Mouse (Mus musculus): Measurements from ENCODE around the gene Tgfbr3. TPM values are rescaled to one million over a fixed set of nuclear protein-coding genes. Genes with fewer than 3 reads are reported as not detected.

The Tgfbr3 gene
- total RNA-seq (2021), result 10 to 100 TPM; 13.3 to 16.3 TPM

- peak; percentile 68 to 69 for DNase-seq (ENCODE audit: extremely low spot score in 1 of 2, low spot score in 1 of 2)
Measured at GRCm38 (mm10) chr5:107289234-107289764, at the start of gene Tgfbr3. Gene Tgfbr3 (minus strand): TSS chr5:107289629.

DNA sequence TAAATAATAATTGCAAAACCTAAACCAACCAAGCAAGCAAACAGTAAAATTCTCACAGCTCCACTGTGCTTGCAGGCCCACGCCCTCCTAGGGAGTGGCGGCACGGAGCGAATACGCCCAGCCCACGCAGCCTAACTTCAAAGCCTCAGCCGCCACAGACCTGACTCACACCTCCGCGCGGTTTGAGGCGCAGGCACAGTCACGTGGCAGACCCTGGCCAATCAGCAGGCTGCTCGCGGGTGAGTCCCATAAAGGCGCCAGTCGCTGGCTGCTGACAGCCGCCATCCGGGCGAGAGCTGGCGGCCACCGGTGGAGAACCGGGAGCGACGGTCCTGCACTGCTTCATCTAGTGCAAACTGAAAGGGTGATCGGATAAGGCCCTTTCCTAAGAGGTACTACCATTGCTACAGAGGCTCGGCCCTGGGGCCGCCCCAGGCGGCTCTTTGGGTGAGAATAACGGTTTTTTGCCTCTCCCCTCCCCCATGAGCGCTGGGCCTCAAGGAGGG lies 41.5 kb upstream of the Tgfbr3 start, which contains the start of gene Brdt:
TSS of gene Brdt (plus strand) at position 244 of the 506 bp plus-strand sequence.
- no peak for DNase-seq (ENCODE audit: extremely low spot score in 1 of 2, low spot score in 1 of 2)

- peak in 1 of 2 experiments; percentile 33 for DNase-seq (ENCODE audit: extremely low spot score in 1 of 2, low spot score in 1 of 2)
Measured at GRCm38 (mm10) chr5:107320703-107321102, 31.3 kb upstream of the Tgfbr3 start.

DNA sequence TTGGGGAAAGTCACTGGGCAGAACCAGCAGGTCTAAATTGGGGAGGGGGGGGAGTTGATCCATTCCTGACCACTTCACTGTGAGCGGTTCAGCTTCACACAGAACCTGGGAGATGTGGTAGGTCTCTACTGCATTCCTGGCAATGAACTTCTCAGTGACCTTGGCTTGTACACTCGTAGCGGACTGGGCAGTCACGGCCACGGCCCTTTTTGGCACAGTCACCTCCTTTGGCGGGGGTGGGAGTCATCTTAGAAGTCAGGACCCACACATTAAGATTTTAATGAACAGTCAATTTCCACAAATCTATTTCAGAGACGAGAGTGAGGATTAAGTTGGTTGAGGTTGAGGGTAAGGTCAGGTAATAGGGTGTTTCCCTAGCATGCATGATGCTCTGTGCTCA lies 27.7 kb upstream of the Tgfbr3 start:
- DNase-seq (ENCODE audit: extremely low spot score in 1 of 2, low spot score in 1 of 2), result no peak

- DNase-seq (ENCODE audit: extremely low spot score in 1 of 2, low spot score in 1 of 2), result no peak
Measured at GRCm38 (mm10) chr5:107307432-107307831, 18.0 kb upstream of the Tgfbr3 start.

GRCm38 (mm10) chr5:107304117-107304825 lies 14.8 kb upstream of the Tgfbr3 start:
- DNase-seq (ENCODE audit: extremely low spot score in 1 of 2, low spot score in 1 of 2), result no peak

DNA sequence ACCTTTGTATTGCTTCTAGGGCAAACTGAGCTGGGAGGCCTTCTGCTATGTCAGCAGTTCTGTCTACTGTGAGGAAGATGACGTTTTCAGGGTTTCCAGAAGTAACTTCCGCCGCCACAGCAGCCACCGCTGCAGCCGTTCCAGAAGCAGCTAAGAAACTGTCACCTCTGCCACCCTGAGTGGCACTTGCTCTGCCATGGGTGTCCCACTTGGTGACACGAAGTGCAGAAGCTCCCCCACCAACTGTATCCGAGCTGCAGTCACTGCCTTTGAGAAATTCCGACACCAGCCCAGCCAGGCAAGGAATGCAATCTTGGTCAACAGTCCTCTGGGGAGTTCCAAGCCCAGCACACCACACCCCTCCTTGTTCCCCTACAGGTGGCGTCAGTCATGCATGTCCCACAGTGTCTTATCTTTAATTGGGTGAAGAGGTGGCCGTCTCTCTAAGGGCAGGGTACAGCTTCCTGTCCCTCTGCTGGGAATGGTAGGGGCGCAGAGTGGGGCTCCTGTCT lies 14.0 kb upstream of the Tgfbr3 start:
- DNase-seq (ENCODE audit: extremely low spot score in 1 of 2, low spot score in 1 of 2), result no peak

GRCm38 (mm10) chr5:107298854-107299253 lies 9.4 kb upstream of the Tgfbr3 start:
- no peak for DNase-seq (ENCODE audit: extremely low spot score in 1 of 2, low spot score in 1 of 2)

DNA sequence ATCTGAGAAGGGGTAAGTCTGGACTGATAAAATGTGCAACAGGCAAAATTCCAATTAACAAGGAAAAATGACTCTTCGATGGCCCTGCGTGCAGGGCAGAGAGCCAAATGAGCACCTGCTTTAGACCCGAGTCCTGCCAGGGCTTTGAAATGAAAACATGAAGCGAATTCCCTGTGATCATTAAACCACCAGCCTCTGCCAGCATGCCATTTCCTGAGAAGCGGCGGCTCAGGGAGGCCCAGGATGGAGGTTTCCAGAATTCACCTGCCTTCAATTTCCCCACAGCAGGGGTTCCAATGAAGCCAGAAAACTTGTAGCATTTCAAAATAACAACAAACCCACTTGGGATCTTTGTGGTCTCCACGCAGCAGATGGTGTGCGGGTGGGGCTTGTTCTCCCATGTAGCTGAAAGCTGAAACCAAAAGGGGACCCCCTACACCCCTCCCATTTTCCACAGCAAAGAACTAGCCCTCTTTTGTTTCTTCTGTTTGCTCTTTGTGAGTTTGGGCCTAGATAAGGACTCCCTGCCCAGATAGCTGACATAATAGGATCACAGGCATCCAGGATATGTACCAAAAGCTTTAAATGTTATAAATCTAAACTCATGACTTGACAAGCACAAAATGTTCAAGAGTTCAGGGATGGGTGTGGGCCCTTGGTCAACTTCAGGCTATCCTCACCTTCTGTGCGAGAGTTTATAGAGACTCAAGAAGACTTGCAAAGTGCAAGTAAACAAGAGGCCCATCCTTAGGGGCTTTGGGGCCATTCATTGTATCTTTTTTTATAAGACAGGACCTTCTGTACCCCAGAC lies 7.3 kb upstream of the Tgfbr3 start:
- no peak for DNase-seq (ENCODE audit: extremely low spot score in 1 of 2, low spot score in 1 of 2)

DNA sequence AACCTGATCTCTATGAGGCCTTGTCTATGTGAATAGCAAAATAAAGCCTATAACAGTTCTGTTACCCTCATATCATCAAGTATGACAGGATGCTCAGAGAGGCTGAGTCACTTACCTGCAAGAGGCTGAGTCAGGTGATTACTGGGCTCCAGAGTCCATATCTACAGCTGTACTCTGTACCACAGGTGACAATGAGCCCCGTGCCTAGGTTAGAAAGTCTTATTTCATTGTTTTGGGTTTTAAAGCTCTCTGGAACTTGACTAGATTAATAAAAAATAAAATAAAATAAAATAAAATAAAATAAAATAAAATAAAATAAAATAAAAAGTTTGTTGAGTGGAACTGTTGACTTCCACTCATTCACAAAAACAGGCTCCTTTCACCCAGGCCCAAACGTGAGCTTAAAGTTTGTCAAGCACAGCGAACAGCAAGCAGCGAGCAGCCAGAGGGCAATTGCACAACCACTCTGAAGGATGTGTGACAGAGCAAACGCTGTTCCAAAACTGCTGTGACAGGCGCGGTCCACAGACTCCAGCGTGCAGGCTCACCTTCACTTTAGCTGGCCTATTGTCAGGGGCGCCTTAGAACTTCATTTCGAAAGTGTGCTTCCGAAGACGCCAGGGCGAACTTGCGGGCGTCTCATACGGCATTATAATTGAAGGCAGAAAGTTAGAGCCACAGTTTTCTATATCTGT lies 6.5 kb upstream of the Tgfbr3 start:
- DNase-seq (ENCODE audit: extremely low spot score in 1 of 2, low spot score in 1 of 2), result no peak

DNA sequence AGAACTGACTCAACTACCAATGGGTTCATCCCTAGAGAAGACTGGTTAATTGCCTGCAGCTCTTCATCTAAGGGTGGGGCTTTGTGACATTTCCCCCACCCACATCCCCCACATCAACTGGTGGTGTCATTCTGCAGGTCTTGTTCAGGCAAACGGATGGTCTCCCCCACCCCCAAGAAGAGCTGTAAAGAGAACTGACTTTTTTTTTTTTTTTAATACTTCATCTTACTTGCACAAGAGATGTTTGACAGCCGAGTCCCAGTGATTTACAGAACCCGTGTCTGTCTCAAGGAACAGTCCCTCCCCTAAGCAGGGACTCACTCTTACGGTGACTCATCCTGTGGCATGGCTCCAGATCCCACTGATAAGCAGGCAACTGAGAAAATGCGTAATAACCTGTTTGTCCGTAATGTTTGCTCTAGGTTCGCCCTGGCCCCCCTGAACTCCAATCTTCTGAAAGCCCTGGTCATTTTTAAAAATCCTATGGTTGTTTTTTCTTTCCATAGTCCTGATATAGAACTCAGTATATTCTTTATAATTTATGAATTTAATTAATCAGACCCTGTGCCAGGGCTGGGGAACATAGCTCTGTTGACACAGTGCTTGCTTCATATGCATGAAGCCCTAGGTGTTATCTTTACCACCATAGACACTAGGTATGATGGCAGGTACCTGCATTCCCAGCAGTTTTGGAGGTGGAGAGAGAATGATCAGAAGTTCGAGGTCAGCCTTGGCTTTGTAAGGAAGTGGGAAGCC lies 5.8 kb upstream of the Tgfbr3 start:
- no peak for DNase-seq (ENCODE audit: extremely low spot score in 1 of 2, low spot score in 1 of 2)

DNA sequence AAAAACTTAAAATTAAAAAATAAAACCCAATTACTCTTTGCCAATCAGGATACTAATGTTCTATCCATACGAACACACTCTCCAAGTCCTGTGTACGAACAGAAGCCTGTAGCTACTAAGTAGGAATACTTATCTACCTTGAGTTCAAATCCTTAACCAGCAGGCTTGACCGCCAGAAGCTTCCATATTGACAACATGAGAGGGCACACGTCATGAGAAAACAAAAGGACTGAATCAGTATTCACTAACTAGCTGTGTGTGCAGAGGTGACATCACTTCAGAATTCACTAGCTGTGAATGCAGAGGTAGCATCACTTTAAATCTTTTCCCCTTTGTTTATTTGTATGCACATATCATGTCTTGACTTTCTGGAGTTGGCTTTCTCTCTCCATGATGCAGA lies 4.6 kb upstream of the Tgfbr3 start:
- no peak for DNase-seq (ENCODE audit: extremely low spot score in 1 of 2, low spot score in 1 of 2)

- DNase-seq (ENCODE audit: extremely low spot score in 1 of 2, low spot score in 1 of 2), result no peak
Measured at GRCm38 (mm10) chr5:107289986-107290385, 557 bp upstream of the Tgfbr3 start.

GRCm38 (mm10) chr5:107288427-107289233 lies 799 bp downstream of the Tgfbr3 start:
- peak in 1 of 2 experiments; percentile 33 for DNase-seq (ENCODE audit: extremely low spot score in 1 of 2, low spot score in 1 of 2)

DNA sequence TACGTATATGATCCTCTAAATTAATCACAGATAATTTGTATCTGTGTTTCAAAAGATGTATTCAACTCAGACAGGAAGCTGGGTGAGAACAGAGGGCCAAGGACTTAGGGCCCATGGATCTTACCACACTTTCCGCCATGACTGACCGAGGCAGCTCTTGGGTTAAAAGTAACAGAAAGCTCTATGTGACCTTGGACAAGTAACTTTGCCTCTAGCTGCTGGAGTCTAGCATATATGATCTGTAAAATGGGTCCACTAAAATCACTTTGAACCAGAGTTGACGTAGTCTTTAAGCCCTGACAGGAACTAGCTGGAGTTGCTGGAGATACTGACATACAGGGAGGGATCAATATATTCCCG lies 1.5 kb downstream of the Tgfbr3 start:
- DNase-seq (ENCODE audit: extremely low spot score in 1 of 2, low spot score in 1 of 2), result no peak

- peak; percentile 52 to 81 for DNase-seq (ENCODE audit: extremely low spot score in 1 of 2, low spot score in 1 of 2)
Measured at GRCm38 (mm10) chr5:107287254-107287907, 2.0 kb downstream of the Tgfbr3 start.

DNA sequence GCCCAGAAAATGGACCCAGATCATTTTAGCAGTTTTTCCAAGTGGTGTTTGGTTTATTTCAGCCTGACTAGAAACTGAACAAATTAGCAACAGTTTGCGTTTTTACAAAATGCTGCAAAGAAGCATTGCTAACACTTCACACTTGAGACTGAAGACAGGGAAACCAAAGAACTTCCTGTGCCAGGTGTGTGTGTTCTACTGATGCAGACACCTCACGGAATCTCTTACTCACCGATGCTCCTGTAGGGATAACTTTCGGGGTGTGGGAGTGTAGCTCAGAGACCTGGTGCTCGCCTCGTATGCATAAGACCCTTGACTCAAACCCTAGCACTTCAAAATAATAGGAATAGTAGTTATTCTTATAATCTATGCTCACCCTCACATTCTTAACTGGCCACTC lies 3.9 kb downstream of the Tgfbr3 start:
- DNase-seq (ENCODE audit: extremely low spot score in 1 of 2, low spot score in 1 of 2), result no peak

- DNase-seq (ENCODE audit: extremely low spot score in 1 of 2, low spot score in 1 of 2), result no peak
Measured at GRCm38 (mm10) chr5:107283935-107284524, 5.4 kb downstream of the Tgfbr3 start.

Measured in layer of hippocampus, postnatal 25 days (tissue).